Mouse (Mus musculus) bone marrow, adult 2 months (tissue): Measurements from ENCODE around the gene Fgd3.

Experiments used
- CTCF ChIP-seq: fragments of 200-500 bp; IDR thresholded peaks from 2 replicates; pipeline ENCODE4 v1.5.1; 2011; ENCODE audit warnings: low read length, control low read depth; ENCODE audit not compliant: control insufficient read depth, insufficient read depth
- POLR2A ChIP-seq: fragments of 200-500 bp; IDR thresholded peaks from 2 replicates; pipeline ENCODE4 v1.6.1; 2011; ENCODE audit warnings: low read depth, mild to moderate bottlenecking, control low read depth, low read length, borderline replicate concordance; ENCODE audit not compliant: control insufficient read depth

DNA sequence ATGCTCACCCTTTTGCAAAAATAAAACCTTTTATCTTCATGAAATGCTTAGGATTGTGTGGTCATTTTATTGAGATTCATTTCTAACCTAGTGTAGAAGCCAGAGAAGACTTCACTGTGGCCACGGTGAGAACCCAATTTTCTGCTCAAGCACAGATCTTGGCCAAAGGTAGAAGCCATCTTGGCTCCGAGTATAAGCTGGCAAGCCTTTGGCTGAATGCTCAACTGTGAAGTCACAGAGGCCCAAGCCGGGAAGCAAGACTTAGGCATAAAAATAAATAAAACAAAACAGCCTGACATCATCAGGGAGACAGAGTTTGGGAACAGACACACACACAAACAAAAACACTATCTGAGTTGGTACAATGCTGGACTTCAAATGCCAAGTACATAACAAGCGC lies 8.0 kb upstream of the Fgd3 start:
- no peak for TF ChIP-seq POLR2A
- TF ChIP-seq CTCF = no peak
